Mouse (Mus musculus) thymus, adult 2 months (tissue): ENCODE measurements around the gene Pik3r6.

Source experiments
- CTCF ChIP-seq: fragments of 200-500 bp; IDR thresholded peaks from 2 replicates; pipeline ENCODE4 v1.5.1; 2012; ENCODE audit warnings: mild to moderate bottlenecking, control low read depth, low read length, moderate library complexity, borderline replicate concordance; ENCODE audit not compliant: control insufficient read depth, poor library complexity, insufficient read depth; ENCODE audit errors: extremely low read depth
- POLR2A ChIP-seq: fragments of 200-500 bp; IDR thresholded peaks from 2 replicates; pipeline ENCODE4 v1.6.1; 2012; ENCODE audit warnings: mild to moderate bottlenecking, low read length, control low read depth, moderate library complexity; ENCODE audit not compliant: control insufficient read depth, poor library complexity, insufficient read depth; ENCODE audit errors: extremely low read depth

GRCm38 (mm10) chr11:68593247-68593646, 90.4 kb downstream of the Pik3r6 start:
- TF ChIP-seq POLR2A, result no peak
- TF ChIP-seq CTCF, result no peak
